Mouse (Mus musculus) v-Abl transformed pro-B cells (cell line): Measurements from ENCODE around the gene Pex13.

Experiments
- in situ Hi-C, 2 experiments: fragments of 400-800 bp; cut with MboI; formaldehyde crosslinking; loops; one replicate each; pipeline ENCODE4 v1.15.1; 2025; ENCODE audit not compliant: unreplicated experiment in 2 of 2

Gene Pex13

DNA sequence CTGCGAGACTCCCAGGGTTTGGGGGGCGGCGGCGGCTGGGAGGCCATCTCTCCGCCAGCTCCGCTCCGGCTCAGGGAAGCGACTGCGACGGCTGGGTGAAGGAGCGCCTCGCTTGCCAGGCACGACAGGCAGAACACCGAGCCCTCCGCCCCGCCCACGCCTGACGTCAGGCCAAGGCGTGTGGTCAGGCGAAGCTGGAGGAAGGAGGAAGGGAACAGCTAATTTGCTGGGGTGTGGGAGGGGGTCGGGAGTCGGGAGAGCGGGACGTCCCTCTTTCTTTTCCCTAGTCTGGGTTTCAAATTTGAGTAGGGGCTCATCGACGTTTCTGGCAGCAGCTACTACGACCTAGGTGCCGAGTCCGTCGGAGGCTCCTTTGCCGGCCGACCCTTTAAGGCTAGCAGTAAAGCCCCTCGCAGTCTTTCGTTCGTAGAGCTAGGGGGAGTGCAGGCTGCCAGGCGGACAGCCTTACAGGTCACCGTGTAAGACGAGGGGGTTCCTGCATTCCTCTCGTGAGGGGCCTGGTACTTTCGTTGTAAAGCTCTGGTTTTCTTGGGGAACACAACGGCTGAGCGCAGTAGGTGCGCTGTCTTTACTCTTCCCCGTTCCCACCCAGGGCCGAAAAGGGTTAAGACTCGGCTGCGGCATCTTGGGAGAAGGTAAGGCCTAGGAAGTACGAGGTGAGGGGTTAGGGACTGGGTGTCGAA, at the start of gene Pex13:
Gene Pex13 (minus strand): TSS at position 162 of the 704 bp plus-strand sequence.
- in situ Hi-C loops, result loop anchor here in 1 of 2 experiments (5.0 to 25.0 kb wide), 2 partner anchors 34 to 679 kb away; partner anchors contain the start of genes 0610010F05Rik, Cct4, Commd1 and Gm28048

DNA sequence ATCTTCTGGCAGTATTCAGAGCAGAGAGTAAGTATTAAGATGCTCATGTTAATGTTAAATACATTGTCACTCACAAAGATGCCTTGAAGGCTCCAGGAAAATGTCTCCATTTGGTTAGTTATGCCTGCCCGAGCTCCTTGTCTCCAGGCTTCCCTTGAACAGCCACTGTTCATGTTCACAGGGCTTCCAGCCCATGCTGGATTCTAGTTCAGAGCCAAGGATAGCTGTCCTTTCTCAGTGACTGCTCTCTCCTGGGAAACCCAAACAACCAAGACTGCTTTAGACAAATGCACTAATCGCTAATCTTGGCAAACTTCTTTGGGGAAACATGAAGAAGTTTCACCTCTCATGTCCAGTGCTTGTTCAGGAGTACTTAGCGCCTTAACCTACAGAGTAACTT, 46.5 kb upstream of the Pex13 start:
- in situ Hi-C loops, result no loop called here

DNA sequence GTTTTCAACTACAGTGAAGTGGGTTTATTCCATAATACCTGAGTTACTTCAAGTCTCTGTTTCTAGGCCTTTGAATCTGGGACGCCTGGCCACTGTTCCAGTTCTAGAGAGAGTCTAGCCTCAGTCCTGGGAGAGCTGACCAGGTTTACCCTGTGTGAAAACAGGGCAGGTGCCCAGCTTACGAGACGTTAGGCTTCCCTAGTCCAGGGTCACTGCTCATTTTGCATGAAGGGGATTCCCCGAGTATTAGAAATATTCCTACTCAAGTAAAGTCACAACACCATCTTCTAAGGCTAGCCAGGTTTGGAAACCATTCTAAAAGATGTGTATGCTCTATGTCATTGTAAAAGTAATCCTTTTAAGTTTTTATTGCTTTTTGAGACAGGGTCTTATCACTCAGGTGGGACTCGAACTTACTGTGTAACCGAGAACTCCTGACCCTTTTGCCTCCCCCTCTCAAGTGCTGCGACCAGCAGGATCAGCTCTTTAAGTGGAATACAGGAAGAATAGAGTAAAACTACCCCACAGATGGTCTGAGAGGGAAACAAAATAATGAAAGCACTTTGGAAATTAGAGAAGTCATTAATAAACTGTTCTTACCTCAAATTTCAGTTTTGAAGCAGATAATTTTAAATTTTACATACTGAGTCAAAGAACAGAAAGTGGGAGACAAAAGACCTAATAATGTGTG, 39.0 kb upstream of the Pex13 start:
- in situ Hi-C loops, result no loop called here

DNA sequence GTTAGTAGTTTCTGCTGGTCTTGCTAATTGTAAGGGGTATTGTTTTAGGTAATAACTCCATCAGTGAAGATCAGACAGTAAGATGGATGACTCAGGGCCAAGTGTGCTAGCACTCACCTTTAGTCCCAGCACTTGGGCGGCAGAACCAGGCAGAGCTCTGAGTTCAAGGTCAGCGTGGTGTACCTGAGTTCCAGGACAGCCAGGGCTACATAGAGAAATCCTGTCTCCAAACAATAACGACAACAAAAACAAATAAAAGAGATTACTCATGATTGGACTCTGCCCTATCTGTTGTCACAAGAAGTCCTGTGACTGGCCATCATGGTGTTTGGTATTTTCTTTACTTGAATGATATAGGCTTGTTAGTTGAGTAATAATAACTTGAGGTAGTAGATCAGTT, 36.1 kb upstream of the Pex13 start:
- in situ Hi-C loops, result no loop called here

DNA sequence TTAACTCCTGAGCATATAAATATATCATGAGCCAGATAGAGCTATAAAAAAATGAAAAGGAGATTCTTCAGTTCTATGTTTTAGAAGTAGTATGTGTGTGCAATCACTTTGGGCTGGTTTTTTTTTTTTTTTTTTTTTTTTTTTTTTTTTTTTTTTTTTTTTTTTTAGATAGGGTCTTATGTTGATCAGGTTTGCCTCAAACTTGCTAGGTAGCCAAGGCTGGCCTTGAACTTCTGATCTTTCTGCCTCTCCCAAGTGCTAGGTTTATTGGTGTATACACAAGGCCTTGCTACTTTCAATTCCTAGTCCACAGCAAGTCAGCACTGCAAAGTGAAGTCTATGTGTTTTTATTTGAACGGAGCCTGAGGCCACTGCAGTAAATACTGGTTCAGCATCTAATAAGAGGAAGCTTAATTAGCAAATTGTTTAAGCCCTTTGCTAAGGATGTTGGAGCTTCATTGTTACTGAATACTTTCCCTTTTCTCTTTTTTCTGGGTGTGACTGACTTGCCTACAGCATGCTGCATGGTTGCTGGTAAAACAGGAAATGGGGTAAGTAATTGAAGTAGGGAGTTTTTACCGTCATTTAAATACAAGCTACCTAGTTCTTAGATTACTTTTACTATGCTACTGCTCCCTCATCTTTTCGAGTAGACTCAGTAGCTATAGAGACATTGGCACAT, 33.8 kb upstream of the Pex13 start:
- in situ Hi-C loops, result loop anchor here (25.0 kb wide), 1 partner anchor 538 kb away; no protein-coding TSS in a partner anchor

DNA sequence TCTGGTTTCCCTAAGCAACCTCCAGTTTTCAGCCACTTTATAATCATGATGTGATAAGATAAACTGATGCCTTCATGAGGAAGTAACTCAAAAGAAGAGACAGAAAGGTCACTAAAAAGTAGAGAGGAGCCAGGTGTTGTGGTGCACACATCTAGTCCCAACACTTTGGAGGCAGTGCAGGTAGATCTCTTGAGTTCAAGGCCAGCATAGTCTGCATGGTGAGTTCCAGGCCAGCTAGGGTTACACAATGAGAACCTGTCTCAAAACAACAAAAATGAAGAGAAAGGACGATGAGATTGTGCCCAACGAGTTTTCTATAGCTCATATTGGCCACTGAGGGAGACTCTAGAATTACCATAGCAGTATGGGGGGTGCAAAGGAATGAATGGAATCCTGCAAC, 32.8 kb upstream of the Pex13 start:
- in situ Hi-C loops, result loop anchor here (25.0 kb wide), 1 partner anchor 539 kb away; no protein-coding TSS in a partner anchor

DNA sequence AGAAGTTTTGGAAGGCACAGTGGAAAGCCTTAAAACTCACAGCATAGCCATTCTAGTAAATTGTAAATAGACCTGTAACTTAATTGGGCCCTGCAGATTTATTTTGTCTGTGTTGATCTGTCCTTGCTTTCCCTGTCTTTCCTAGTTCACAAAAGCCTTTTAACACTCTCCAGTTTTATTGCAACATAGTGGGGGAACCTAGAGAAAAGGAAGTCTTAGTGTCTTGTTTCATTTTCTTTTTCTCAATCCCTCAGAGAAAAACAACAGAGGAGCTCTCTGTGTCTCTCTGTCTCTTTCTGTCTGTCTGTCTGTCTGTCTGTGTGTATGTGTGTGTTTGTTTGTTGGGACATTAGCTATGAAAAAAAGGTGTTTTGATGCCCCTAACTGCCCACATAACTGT, 30.1 kb upstream of the Pex13 start:
- in situ Hi-C loops, result loop anchor here (25.0 kb wide), 1 partner anchor 541 kb away; no protein-coding TSS in a partner anchor

DNA sequence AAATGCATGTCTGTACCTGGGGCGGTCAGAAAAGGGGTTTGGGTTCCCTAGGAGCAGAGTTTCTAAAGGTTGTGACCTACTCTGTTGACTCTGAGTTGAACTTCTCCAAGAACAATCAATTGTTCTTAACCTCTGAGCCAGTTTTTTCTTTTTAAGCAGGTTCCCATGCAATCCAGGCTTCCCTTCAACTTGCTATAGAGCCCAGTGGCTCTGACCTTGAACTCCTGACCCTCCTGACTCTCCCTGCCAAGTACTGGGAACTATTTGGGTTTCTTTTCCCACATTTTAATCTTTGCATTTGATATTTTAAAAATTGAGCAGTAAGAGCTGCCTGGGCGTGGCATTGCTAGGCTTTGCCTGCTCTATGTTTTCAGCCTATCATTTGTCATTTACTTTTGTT, 27.5 kb upstream of the Pex13 start:
- in situ Hi-C loops, result loop anchor here (25.0 kb wide), 1 partner anchor 544 kb away; no protein-coding TSS in a partner anchor

DNA sequence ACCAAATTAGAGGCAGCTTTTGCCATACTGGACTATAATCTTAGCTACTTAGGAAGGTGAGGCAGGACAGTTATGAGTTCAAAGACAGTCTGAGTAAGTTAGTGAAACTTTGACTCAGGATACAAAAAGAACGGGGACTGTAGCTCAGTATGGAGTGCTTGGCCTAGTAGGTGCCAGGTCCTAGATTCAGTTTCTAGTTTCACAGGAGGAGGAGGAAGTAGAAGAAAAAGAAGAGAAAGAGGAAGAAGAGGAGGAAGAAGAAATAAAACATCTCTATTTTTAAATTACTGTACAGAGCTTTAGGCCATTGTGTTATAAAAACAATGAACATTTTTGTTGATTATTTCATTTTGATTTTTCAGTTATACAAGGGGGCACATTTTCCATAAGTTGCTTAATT, 22.3 kb upstream of the Pex13 start:
- in situ Hi-C loops, result loop anchor here (10.0 to 25.0 kb wide), 2 partner anchors 77 to 549 kb away; no protein-coding TSS in a partner anchor

DNA sequence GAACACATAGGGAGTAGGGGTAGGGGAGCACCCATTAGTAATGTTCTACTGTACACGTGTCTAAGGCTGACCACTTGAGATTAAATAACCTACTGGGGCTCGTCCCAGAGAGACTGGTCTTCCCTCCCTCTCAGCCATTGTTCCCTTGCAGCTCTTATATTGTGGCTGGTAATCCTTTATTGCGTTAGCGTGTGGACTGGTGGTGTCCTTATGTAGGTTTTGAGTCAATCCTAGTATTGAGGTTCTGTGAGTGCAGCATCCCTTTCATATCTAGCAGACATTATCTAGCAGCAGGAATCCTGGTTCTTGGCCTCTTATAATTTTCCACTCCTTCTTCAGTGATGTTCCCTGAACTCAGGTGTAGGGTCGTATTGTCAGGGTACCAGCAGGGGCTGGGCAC, 20.9 kb upstream of the Pex13 start:
- in situ Hi-C loops, result loop anchor here (10.0 to 25.0 kb wide), 2 partner anchors 78 to 551 kb away; no protein-coding TSS in a partner anchor

DNA sequence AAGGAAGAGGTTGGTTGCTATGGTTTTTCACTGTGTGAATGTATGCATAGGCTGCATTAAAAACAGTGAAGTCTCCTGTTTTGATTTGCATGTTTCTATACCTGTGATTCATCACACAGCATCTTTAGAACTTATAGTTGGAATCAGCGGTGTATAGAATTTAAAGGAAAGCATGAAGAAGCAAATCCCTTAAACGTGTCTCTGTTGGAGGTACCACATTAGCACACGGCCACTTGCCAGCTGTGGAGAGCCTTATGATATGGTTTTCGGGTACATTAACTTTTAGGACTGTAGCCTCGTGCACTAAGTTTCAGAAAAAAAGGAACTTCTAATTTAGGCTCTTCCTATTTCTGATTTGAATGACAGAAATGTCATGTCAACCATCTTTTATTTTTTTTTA, 16.8 kb upstream of the Pex13 start:
- in situ Hi-C loops, result loop anchor here (5.0 to 25.0 kb wide), 4 partner anchors 45 to 555 kb away; no protein-coding TSS in a partner anchor

DNA sequence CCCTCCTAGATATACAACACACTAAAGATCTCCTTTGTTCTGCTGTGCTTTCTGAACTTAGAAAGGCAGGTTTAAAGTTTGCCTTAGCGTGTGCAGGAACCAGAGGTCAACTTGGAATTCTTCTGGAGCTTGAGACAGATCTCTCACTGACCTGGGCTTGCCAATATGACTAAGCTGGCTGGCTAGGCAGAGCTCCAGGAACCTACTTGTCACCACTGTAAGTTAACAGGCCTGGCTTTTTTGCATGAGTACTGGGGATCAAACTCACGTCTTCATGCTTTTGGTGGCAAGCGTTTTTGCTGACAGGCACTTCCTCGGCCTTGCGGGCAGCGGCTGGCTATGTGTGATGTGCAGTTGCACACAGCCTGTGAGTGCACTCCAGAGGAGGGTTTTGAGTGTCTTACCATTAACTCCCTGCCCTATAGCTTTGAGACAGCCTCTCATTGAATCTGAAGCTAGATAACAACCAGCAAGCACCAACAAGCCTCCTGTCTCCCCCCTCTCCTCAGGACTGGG, 14.7 kb upstream of the Pex13 start:
- in situ Hi-C loops, result loop anchor here (5.0 to 25.0 kb wide), 4 partner anchors 47 to 557 kb away; no protein-coding TSS in a partner anchor

DNA sequence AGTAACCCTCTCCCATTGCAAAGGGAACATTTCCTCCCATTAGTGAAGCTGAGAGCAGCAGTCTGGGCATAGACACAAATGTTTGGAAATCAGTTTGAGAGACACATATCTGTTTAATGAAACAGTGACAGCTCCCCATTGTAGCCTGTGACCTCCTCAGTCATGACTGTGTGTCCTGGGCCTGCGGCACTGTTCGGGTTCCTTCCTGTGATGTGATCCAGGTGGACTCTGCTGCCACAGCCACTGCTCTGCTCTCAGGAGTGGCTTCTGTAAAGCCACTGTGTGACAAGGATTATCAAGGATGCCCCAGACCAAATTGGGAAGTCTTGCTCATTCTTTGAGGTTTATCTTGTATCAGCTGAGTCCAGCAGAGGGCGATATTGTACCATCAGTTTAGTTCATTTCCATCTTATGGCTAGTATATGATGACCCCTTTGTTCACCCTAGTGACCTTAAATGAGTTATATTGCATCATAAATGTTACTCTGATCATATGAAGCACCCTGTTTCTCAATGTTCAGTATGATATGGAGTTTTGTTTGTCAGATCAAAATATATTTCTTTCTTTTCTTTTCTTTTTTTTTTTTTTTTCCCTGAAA, 13.4 kb upstream of the Pex13 start:
- in situ Hi-C loops, result loop anchor here (5.0 to 25.0 kb wide), 4 partner anchors 176 to 558 kb away; no protein-coding TSS in a partner anchor

DNA sequence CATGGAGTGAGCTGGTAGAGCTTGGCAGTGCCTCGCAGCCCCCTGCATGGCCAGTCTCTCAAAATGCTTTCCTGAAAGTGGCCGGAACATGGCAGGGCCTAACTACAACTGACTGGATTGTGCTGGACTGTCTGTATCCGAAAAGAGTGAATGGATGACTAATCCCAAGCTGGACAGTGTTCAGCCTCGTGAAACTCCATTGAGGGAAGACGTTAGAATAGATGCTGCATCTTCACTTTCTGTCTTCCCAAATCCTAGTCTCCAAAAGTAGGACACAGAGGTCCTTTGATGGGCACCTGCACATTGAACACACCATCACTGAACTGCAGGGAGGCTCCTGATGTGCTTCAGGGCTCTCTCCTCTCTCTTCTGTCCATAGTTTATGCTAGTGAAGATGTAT, 10.3 kb upstream of the Pex13 start:
- in situ Hi-C loops, result loop anchor here (5.0 to 25.0 kb wide), 4 partner anchors 179 to 561 kb away; no protein-coding TSS in a partner anchor

DNA sequence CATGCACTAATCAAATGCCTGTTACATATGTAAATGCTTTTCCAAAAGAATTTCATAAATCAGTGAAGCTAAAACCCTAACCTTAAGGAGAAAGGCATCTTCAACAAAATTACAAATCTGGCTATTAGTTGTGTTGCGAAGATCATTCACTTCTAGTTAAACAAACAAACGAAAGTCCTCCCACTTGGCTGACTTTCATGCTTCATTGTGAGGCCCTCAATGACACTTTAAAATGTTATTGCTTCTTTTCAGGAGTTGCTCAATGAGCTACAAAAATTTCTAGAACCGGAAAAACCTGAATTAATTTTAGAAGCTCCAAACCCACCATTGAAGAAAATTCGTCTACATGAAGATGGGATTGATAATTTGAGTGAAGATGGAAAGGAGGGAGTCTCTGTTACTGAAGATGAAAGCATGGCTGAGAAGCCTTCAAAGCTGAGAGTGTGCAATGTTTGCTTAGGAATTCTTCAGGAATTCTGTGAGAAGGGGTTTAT, 6.5 kb upstream of the Pex13 start:
- in situ Hi-C loops, result loop anchor here (10.0 to 25.0 kb wide), 2 partner anchors 182 to 685 kb away; partner anchors contain the start of genes Cct4 (in 1 of the 2), Commd1 (in 1 of the 2) and Gm28048 (in 1 of the 2)

DNA sequence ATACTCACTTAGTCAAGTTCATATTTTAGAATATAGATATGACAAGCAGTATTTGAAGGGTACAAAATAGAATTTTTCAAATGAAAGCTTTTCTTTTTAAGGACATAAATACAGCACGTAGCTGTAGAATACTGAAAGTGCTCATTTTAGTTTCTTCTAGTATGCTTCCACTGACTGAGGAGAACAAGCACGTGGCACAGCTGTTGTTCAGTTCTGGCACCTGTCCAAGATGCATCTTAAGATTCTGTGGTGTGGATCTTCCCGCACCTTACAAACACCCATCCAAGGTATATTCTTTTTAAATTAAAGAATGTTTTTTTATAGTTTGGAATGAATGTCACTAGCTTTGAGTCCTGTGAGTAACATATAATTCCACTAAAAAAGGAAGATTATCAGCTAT, 1.4 kb upstream of the Pex13 start:
- in situ Hi-C loops, result loop anchor here in 1 of 2 experiments (5.0 to 25.0 kb wide), 2 partner anchors 35 to 680 kb away; partner anchors contain the start of genes 0610010F05Rik, Cct4, Commd1 and Gm28048

DNA sequence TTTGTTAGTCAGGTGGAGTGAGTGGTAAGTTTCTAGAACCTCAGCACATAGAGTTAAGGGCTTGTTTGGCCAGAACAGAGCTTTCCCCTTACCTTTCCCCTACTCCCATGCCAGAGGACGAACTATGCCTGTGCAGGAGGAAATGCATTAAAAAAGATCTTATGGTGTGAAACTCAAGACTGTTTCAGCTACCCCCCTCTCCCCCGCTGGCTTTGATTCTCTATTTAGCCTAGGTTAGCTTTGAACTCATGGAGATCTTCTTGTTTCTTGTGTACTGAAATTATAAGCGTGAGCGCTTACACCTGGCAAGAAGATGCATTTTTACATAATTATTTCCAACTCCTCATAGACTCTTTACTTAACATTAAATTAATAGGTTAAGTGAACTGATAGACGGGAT, 767 bp upstream of the Pex13 start:
- in situ Hi-C loops, result loop anchor here in 1 of 2 experiments (5.0 to 25.0 kb wide), 2 partner anchors 34 to 679 kb away; partner anchors contain the start of genes 0610010F05Rik, Cct4, Commd1 and Gm28048

DNA sequence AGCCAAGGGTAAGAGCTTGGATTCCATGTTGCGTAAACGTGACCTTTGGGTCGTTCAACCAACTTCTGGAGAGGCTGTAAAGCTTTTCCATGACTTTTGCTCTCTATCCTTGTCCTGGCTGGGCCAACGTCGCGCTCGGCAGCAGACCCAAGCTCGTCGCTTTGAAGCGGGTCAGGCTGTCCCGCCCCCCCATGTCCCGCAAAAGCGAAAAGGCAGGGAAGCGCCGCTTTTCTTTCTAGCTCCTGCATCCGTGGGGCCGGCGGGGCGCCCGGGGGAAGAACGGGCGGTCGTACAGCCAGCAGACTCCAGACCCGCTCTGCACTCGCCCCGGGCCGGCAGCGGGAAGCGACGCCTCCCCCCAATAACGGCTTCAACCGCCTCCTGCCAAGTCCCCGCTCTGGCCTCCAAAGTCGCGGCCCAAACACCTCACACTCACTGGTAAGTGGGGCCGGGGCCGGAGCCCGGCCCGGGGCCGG, 410 bp downstream of the Pex13 start, which contains the start of gene Pus10:
Gene Pus10 (plus strand): TSS at position 364 of the 476 bp plus-strand sequence.
- in situ Hi-C loops, result loop anchor here in 1 of 2 experiments (5.0 to 25.0 kb wide), 2 partner anchors 33 to 678 kb away; partner anchors contain the start of genes 0610010F05Rik, Cct4, Commd1 and Gm28048

DNA sequence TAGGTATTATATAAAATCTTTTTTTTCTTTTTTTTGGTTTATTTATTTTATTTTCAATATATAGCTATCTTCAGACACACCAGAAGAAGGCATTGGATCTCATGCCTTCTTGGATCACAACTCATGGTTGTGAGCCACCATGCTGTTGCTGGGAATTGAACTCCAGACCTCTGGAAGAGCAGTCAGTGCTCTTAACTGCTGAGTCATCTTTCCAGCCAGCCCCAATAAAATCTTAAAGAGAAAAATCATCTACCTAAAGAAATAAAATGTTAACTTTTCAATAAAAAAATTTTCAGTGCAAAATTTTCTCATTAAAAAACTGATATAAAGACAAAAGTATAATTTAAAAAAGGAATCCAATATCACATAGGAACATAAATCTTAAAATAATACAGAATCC, 1.5 kb downstream of the Pex13 start:
- in situ Hi-C loops, result loop anchor here in 1 of 2 experiments (25.0 kb wide), 1 partner anchor 677 kb away; the partner anchor contains the start of genes Cct4, Commd1 and Gm28048
